Mouse (Mus musculus) heart, postnatal 14 days (tissue): ENCODE results near the gene Trim21. TPM values are rescaled to one million over a fixed set of nuclear protein-coding genes. Genes with fewer than 3 reads are reported as not detected.

Source experiments
- DNase-seq, 2 experiments: peaks; one replicate each; pipeline ENCODE4 v3.0.0; 2021 to 2022
- intact Hi-C: fragments of 180-260 bp; cut with DNase I; formaldehyde crosslinking; loops from one replicate; pipeline ENCODE4 v1.15.1; 2025
- long read RNA-seq, 2 experiments: library from polyadenylated mRNA; stranded (forward); transcript quantifications; one replicate each; pipeline ENCODE4 v2.0.0; 2021
- total RNA-seq, 2 experiments: library from RNA; stranded (reverse); gene quantifications; 2 replicates each; pipeline ENCODE4 v1.2.3; 2021

The Trim21 gene
- total RNA-seq: 1 to 10 TPM; 6.1 to 7.7 TPM
- long read RNA-seq, experiment 1, partial matches to known transcripts: 0 of 5 reads
- long read RNA-seq, experiment 1, other reads (novel, unspliced or antisense): 2 of 5 reads
- long read RNA-seq, experiment 2, partial matches to known transcripts: 1 of 10 reads
- long read RNA-seq, experiment 2, other reads (novel, unspliced or antisense): 4 of 10 reads

DNA sequence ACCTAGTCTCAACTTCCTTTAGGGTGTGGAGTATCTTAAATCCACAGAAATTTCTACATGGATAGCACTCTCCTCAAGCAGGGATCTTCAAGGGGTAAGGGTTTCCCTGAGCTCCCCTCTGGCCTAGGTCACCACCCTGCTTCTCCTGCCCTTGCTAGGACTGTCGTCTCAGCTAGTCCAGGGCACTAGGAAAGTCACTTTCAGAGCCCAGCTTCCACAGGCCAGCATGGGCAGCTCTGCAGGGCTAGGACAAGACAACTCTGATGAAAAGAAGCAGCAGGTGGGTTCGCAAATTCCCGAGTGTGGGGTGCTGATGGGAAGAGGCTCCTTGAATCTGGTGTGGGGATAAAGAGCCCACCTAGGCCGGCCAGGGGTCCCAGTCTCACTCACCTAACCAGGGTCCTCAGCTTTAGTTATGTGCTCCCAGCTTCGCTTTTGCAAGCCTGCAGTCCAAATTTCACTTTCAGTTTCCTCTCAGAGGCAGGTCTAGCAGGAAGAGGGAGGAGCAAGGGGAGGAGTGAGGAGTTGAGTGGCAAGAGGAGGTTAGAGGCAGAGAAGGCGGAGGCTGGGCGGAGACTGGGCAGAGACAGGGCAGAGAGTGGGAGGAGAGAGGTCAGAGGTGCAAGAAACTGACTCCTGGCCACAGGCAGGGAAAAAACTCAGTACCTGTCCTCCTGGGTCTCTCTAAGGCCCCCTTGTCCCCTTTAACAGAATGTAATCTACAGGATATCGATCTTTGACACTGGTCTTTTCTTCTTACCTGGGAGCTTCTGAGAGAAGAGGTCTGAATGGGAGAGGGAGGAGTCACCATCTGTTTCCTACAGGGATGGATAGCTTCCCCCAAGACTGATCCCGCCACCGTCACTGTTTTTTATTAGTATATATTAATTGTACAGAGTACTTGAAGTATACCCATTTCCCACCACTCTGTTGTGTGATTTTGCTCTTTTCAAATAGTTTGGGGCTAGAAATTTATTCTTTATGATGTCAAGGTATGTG is at the start of gene Trim21:
Gene Trim21, minus strand, starts transcription at position 488 of the 999 bp plus-strand sequence.
- intact Hi-C loops: no loop called here
- peak; percentile 78 to 86 for DNase-seq

DNA sequence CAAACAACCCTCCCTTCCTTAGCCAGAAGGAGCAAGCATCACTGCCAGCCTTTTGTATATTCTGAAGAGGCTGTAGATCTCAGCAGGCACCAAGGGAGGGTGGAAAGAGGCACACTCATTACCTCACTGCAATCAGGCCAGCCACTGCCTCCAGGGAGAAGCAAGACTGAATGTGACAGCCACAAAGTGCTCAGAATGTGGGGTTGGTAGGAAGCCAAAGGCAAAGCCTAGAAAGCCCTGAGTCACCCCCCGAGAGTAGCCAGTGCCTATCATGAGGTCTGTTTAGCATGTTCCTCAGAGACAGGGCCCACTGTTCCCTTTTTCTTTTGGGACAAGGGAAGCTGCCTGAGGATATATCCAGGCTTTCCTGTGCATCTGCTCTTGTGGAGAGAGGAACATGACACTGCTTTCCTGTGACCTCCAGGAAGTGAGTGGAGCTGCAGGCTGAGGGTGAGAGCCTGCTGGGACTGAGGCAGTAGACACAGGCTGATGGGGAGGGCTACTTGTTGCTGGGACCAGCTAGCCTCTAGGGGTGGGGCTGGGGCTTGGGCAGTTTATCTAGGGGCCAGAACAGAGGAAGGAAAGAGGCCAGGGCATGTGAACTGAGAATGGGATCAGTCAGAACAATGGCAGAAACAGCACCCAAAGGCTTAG is 32.2 kb upstream of the Trim21 start, which contains the start of gene Olfr552:
Gene Olfr552, plus strand, starts transcription at position 393 of the 654 bp plus-strand sequence.
- intact Hi-C loops: no loop called here

GRCm38 (mm10) chr7:102591786-102592185 is 26.5 kb upstream of the Trim21 start, which contains the start of gene Olfr551:
Olfr551 (minus strand) TSS chr7:102591886.
- intact Hi-C loops: no loop called here
- DNase-seq: no peak

More for the DNA sequence above, 32.2 kb upstream of the Trim21 start, which contains the start of gene Olfr552:
- DNase-seq: no peak

DNA sequence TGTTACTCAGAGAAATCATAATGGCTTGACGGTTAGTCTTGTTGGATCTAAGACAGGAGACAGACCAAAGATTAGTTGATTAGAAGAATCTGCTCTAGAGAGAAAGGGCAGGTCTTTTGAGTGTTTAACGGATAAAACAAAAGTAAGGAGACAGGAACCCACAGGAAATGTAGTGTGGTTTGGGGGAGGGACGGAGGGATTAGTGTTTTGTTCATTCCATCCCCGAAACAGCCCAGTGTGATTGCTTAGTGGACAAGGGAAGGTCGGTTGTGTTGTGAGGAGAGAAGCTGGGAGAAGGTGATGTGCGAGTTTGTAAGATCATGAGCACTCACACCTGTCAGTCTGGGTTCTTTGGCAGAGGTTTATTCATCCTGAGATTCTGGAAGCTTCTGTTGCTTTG is 10.7 kb upstream of the Trim21 start:
- DNase-seq: no peak
- intact Hi-C loops: no loop called here

DNA sequence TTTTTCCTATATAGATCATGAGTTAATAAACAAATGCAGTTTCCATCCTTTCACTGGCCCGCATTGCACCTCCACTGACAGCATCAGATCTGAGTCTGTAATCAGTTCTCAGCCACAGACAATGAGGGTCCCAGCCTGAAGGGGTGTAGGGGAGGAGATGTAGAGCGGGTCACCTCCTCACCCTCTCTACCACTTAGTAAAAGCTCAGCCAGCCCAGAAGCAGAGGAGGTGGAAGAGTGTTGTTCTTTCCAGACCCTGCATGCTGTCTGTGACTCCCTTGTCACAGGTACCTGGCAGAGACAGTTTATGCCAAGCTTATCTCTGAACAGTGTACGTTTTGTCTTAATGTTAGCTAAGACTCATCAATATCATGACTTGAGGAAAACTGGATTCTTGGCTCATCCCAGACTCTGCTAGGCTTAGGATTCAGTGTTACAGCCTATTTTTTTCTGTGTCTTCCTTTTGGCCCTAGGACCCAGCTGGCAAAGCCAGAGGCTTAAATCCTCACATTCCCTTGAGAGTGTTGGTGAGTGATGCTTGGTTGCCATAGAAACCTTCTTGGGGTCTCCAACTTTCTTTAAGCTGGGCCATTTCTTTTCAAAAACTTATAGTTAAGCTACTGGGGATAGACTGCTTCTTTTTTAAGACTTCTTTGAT is 8.0 kb upstream of the Trim21 start:
- intact Hi-C loops: no loop called here
- no peak for DNase-seq

GRCm38 (mm10) chr7:102571142-102571541 is 5.9 kb upstream of the Trim21 start, which contains the start of gene Olfr550:
Olfr550 (plus strand) TSS chr7:102571442.
- intact Hi-C loops: no loop called here
- no peak for DNase-seq

- intact Hi-C loops: no loop called here
- DNase-seq: no peak
These were observed 933 bp upstream of the Trim21 start for GRCm38 (mm10) chr7:102566219-102566618.

DNA sequence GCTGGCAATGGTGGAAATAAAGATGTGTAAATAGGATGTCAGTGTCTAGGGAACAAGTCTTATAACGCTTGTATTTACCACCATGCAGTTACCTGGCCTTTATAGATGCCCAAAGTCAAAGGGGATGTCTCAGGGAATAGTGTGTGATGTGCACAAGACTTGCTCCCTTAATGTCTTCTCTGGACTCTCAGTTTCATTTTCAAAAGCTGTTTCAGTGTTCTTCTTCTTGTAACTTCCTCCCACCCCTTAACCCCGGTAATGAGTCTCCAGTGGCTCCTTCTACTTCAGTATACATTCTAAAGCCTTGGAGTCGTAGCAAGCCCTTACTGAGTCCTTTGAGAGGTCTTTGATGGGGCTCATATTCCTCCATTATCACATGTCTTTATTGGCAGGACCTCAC is 12.0 kb downstream of the Trim21 start:
- intact Hi-C loops: no loop called here
- DNase-seq: no peak

GRCm38 (mm10) chr7:102549570-102549969 is 15.7 kb downstream of the Trim21 start, which contains the start of gene Olfr549:
Olfr549 (plus strand) TSS chr7:102549870.
- intact Hi-C loops: no loop called here
- no peak for DNase-seq

GRCm38 (mm10) chr7:102541251-102541650 is 24.0 kb downstream of the Trim21 start:
- intact Hi-C loops: no loop called here

GRCm38 (mm10) chr7:102540596-102540995 is 24.7 kb downstream of the Trim21 start, which contains the start of gene Olfr548-ps1:
Olfr548-ps1 (plus strand) TSS chr7:102540896.
- intact Hi-C loops: no loop called here
- DNase-seq: no peak

More at GRCm38 (mm10) chr7:102541251-102541650, 24.0 kb downstream of the Trim21 start:
- no peak for DNase-seq

DNA sequence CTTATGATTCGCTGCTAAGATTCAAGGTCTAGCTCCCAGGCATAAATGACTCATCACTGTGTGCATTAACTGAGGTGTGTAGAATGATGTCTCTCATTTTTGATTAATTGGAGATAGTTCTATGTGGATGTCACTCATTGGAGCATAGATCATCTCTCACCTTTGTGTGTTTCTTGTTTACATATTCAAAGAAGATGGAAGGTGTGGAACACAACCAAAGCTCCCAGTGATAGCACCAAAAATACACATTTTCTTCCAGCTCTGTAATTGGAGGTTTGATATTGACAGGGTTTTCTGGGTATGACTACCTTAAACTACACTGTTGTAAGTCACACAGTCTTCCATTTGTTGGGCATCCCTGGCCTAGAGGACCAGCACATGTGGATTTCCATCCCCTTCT is 30.8 kb downstream of the Trim21 start, which contains the start of gene Olfr547:
Gene Olfr547, plus strand, starts transcription at position 301 of the 400 bp plus-strand sequence.
- intact Hi-C loops: no loop called here
- DNase-seq: no peak

DNA sequence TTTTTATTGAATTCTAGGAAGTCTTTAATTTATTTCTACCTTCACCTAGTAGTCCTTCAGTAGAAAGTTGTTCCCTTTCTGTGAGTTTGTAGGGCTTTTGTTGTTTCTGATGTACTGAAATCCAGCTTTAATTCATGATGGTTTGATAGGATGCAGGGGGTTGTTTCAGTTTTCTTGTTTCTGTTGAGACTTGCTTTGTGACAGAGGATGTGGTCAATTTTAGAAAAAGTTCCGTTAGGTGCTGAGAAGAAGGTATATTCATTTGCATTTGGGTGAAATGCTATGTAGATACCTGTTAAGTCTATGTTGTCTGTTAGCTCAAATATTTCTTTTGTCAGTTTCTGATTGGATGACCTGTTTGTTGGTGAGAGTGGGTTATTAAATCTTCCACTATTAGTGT is 36.2 kb downstream of the Trim21 start:
- no peak for DNase-seq
- intact Hi-C loops: no loop called here

DNA sequence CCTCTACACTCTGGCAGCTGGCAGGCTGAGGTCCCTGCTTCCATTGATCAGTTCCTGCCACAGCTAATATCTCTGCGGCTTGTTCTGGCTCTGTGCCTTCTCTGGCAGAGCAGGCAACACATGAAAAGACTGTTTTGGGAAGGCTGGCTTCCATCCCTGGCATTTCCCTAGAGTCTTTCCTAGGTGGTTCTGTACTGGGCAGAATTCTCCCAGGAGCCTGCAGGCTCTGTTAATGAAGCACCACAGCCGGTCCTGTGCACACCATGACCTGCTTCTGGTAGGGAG is 48.3 kb downstream of the Trim21 start:
- no peak for DNase-seq
- intact Hi-C loops: loop anchor here (10.0 kb wide), 2 partner anchors 178 to 1358 kb away; partner anchors contain the start of gene Olfr557

DNA sequence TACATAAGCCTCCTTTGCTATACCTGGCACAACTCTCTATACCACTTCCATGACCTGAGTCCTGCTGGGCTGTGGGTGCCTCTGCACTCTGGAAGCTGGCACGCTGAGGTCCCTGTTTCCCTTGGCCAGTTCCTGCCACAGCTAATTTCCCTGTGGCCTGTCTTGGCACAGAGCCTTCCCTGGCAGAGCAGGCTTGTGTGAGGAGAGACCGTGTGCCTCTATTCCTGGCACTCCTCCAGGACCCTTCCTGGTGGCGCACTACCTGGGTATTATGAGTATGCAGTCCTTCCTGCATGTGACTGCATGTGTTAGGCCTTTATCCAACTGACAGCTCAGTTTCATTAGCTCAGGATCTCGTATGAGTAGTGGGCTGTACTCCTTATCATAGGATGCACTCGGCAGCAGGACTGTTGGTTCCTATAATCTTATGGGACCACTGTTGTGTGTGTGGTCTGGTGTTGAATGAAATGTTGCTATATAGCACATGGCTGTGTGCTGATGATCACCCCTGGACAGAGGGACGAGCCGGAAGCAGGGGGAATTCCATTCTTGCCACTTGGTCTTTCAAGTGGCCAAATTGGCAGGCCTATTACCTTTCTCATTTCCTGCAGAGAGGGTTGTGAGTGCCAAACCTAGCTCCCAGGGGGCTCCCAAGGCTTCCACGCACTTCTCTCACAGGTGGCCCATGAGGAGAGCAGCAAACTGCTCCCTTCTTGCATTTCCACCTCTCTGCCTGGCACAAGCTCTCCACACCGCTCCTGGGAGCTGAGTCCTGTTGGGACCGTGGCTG is 48.8 kb downstream of the Trim21 start:
- intact Hi-C loops: loop anchor here (10.0 kb wide), 2 partner anchors 178 to 1358 kb away; partner anchors contain the start of gene Olfr557
- peak; percentile 9 to 16 for DNase-seq

DNA sequence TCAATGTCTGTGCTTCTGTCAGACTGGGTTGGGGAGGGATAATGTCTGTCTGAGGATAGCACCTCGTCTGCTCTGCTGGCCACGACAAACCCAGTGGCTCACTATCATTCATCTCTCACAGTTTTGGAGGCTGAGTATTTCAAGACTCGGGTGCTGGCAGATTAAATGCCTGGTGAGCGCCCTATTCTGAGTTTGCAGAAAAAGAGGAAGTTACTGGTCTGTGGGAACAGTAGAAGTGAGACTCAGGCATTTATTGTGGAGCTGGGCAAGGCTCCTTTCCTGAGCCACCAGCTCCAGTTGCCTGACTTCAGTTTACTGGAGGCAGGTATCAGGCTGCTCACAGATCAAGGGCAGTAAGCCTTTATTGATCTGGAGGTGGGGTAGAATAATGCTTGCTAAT is 51.1 kb downstream of the Trim21 start:
- intact Hi-C loops: loop anchor here (5.0 to 10.0 kb wide), 3 partner anchors 181 to 1361 kb away; partner anchors contain the start of gene Olfr557
- DNase-seq: no peak

- intact Hi-C loops: loop anchor here (1.0 to 10.0 kb wide), 5 partner anchors 123 to 1362 kb away; partner anchors contain the start of gene Olfr557
These were observed 52.4 kb downstream of the Trim21 start for GRCm38 (mm10) chr7:102512814-102513435.

DNA sequence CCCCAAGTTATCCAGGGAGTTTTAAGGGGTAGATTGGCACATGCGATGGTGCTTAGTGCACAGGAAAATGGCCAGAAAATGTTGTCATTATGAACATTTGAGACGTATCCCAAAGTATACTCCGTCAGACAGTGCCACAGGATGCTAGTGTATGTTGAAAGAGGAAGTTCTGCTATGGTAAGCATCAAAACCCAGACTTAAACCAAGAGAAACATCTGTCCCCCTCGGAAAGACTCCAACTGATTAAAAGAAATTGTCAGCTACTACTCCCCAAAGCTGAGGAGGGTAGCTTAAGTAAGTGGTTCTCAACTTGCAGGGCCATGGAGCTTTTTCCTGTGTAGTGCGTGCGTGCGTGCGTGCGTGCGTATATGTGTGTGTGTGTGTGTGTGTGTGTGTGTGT is 53.4 kb downstream of the Trim21 start:
- intact Hi-C loops: loop anchor here (2.0 to 10.0 kb wide), 4 partner anchors 183 to 1363 kb away; partner anchors contain the start of gene Olfr557
- no peak for DNase-seq

More at GRCm38 (mm10) chr7:102512814-102513435, 52.4 kb downstream of the Trim21 start:
- peak; percentile 94 to 96 for DNase-seq
